ENCODE assay signal across 8 mouse cellular contexts in the genomic region with DNA sequence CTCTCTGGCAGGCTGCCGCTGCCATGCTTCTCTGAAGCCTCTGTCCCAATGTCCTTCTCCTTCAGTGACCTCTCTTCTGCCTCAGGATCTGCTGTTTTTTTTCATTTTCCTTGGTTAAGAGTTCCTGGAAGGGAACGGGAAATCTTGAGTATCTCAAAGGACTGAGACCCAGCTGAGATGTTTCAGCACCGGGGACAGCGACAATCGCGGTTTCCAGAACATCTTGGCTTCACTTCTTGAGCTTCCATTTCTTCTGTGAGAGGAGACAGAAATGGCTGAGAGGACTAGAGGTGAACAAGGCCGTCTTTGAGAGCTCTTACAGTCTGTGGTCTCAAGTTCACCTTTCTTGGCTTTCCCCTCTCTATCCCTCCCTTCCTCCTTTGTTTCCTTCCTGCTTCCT.
DNase-seq lines count a peak whose midpoint lies in the region; ATAC-seq lines count a peak whose summit lies in the region.

No protein-coding gene starts in this region.

- intact Hi-C loops in heart, postnatal 14 days (cut with DNase I): no loop called here

- H3K9ac ChIP-seq in limb, embryonic 11.5 days (ENCODE audit: low read length): no peak overlapping the region

- WGBS in limb, embryonic 11.5 days: 14% methylated on average over 7 of the region's 7 CpGs

- no peaks in the 10 kb centered on the region for H3K9me3 ChIP-seq in limb, embryonic 11.5 days (ENCODE audit: control insufficient read depth, low read length)

- no peak for ATAC-seq in limb, embryonic 11.5 days (ENCODE audit: insufficient number of reproducible peaks, low FRiP score, low TSS enrichment, low read depth)

- DNase-seq in heart, postnatal 14 days: peak; percentile 59 to 70
- DNase-seq in heart, adult 8-10 months (ENCODE audit: low spot score): no peak
- peak; percentile 7 to 14 for DNase-seq in B cell, adult 2 months
- peak; percentile 21 to 26 for DNase-seq in adrenal gland, postnatal 4 days (ENCODE audit: low spot score in 2 of 2)
- DNase-seq in limb, embryonic 11.5 days (ENCODE audit: low spot score): peak; percentile 89
- peak; percentile 12 for DNase-seq in thymus, postnatal 25 days
- no peak for DNase-seq in cerebellum, postnatal 14 days
- DNase-seq in left cerebral cortex, adult 18-20 months (ENCODE audit: low spot score in 2 of 2): no peak

- no peak overlapping the region for H3K27ac ChIP-seq in limb, embryonic 11.5 days (replicated peaks; ENCODE audit: low read depth, low read length)

- H3K4me3 ChIP-seq in limb, embryonic 11.5 days (ENCODE audit: low read depth, low read length): no peak overlapping the region

- H3K27me3 ChIP-seq in limb, embryonic 11.5 days (ENCODE audit: control insufficient read depth, insufficient read depth, low read length): no peaks in the 10 kb centered on the region

- peaks cover 7% of the 10 kb centered on the region for H3K4me1 ChIP-seq in limb, embryonic 11.5 days (ENCODE audit: control insufficient read depth, insufficient read depth, low read length)

- no peaks in the 10 kb centered on the region for H3K36me3 ChIP-seq in limb, embryonic 11.5 days (ENCODE audit: control insufficient read depth, insufficient read depth, low read length)

- no peak overlapping the region for H3K4me2 ChIP-seq in limb, embryonic 11.5 days (ENCODE audit: low read depth, severe bottlenecking)

Comparison
In these comparisons a context has a peak if more than half of its experiments do, and no peak if none do; other contexts are left out.
1. DNase-seq: peak in heart, postnatal 14 days (2 of 2), B cell, adult 2 months (2 of 2), adrenal gland, postnatal 4 days (2 of 2), limb, embryonic 11.5 days (single experiment) and thymus, postnatal 25 days (single experiment); none in heart, adult 8-10 months (single experiment), cerebellum, postnatal 14 days (0 of 2) and left cerebral cortex, adult 18-20 months (0 of 2).